ENCODE assay signal across 20 mouse cellular contexts in the genomic region with DNA sequence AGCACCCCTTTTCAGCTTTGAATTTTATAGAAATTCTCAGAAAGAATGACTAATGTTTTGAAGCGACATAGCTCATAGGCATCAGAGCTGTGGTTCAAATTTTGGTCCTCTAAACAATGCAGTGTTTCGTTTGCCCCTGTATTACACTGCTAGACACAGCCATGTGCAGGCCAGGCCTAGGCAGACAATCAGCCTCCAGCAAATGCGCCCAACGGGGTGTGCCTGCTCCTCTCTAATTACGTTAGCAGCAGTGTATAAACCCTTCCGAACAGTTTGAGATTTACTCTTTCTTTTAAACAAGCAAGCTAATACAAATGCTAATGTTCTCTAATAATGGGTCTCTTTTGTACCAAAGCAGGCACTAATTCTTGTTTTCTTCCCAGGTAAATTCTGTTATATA. TPM values are rescaled to one million over a fixed set of nuclear protein-coding genes. Genes with fewer than 3 reads are reported as not detected.
DNase-seq lines count a peak whose midpoint lies in the region; ATAC-seq and TF ChIP-seq lines count a peak whose summit lies in the region.
"Had no signal": no experiment of that assay in that cellular context is flagged by ENCODE, and none has a peak within 500 bp of the region (broad histone marks: within the 10 kb centered on the region; RNA-seq: fewer than 3 reads in every experiment).

No protein-coding gene starts in this region.

- 22% methylated on average over 6 of the region's 6 CpGs for WGBS in forebrain, embryonic 13.5 days
- 26% methylated on average over 6 of the region's 6 CpGs for WGBS in forebrain, postnatal 0 days
- WGBS in neural tube, embryonic 13.5 days: 48% methylated on average over 6 of the region's 6 CpGs
- 11% methylated on average over 6 of the region's 6 CpGs for WGBS in forebrain, embryonic 16.5 days

- H3K27ac ChIP-seq in forebrain, embryonic 13.5 days: no peak overlapping the region
- H3K27ac ChIP-seq in forebrain, postnatal 0 days (ENCODE audit: low read depth, low read length): no peak overlapping the region
- H3K27ac ChIP-seq in neural tube, embryonic 13.5 days (replicated peaks): peak overlapping the region; percentile 61
- H3K27ac ChIP-seq in forebrain, embryonic 16.5 days (ENCODE audit: low read length): no peak overlapping the region
- H3K27ac ChIP-seq: embryonic facial prominence, embryonic 13.5 days; heart, embryonic 13.5 days; hindbrain, embryonic 15.5 days had no signal

- no peak overlapping the region for H3K4me3 ChIP-seq in forebrain, embryonic 13.5 days
- no peak overlapping the region for H3K4me3 ChIP-seq in forebrain, postnatal 0 days (ENCODE audit: low read depth, low read length)
- no peak overlapping the region for H3K4me3 ChIP-seq in neural tube, embryonic 13.5 days
- H3K4me3 ChIP-seq in forebrain, embryonic 16.5 days (replicated peaks; ENCODE audit: low read length): no peak overlapping the region
- H3K4me3 ChIP-seq: embryonic facial prominence, embryonic 13.5 days; heart, embryonic 13.5 days; hindbrain, embryonic 15.5 days had no signal

- ATAC-seq in forebrain, embryonic 13.5 days: peak; percentile 59; the same call in 1 of the 2 replicates
- ATAC-seq in forebrain, postnatal 0 days: no peak
- peak; percentile 65; the same call in 1 of the 2 replicates for ATAC-seq in neural tube, embryonic 13.5 days (ENCODE audit: low read depth)
- ATAC-seq in forebrain, embryonic 16.5 days: peak; percentile 69
- ATAC-seq: inflammation-experienced regulatory T-cells, adult 6 months; intestine, postnatal 0 days had no signal

- DNase-seq in forebrain, postnatal 0 days: no peak
- no peak for DNase-seq in neural tube, embryonic 10.5 days (ENCODE audit: extremely low spot score, low spot score)
- no peak for DNase-seq in heart, postnatal 36 days
- no peak for DNase-seq in urinary bladder, postnatal 14 days (ENCODE audit: low spot score)
- DNase-seq: adrenal gland, postnatal 10 days; cerebellum, adult 18-20 months; cerebellum, adult 9-11 months; cerebellum, postnatal 36 days; gastrocnemius, postnatal 14 days; heart, postnatal 4 days; kidney, adult 8-10 months had no signal

- 0 out of 2 replicates have a peak, but pooled peaks cover 5% of the 10 kb centered on the region for H3K4me1 ChIP-seq in forebrain, embryonic 13.5 days
- H3K4me1 ChIP-seq in forebrain, postnatal 0 days (ENCODE audit: insufficient read depth): no peaks in the 10 kb centered on the region
- H3K4me1 ChIP-seq in neural tube, embryonic 13.5 days (replicated peaks): peaks cover 11% of the 10 kb centered on the region; the same call in 1 of the 2 replicates
- H3K4me1 ChIP-seq in forebrain, embryonic 16.5 days (replicated peaks; ENCODE audit: control insufficient read depth, insufficient read depth, low read length): no peaks in the 10 kb centered on the region
- H3K4me1 ChIP-seq: embryonic facial prominence, embryonic 13.5 days; heart, embryonic 13.5 days had no signal

- no peaks in the 10 kb centered on the region for H3K36me3 ChIP-seq in forebrain, embryonic 13.5 days (ENCODE audit: poor library complexity, severe bottlenecking)
- no peaks in the 10 kb centered on the region for H3K36me3 ChIP-seq in forebrain, postnatal 0 days (ENCODE audit: insufficient read depth)
- no peaks in the 10 kb centered on the region for H3K36me3 ChIP-seq in neural tube, embryonic 13.5 days
- H3K36me3 ChIP-seq in forebrain, embryonic 16.5 days (ENCODE audit: control insufficient read depth, insufficient read depth): no peaks in the 10 kb centered on the region
- H3K36me3 ChIP-seq: embryonic facial prominence, embryonic 13.5 days; heart, embryonic 13.5 days; hindbrain, embryonic 15.5 days had no signal

- H3K9me3 ChIP-seq in forebrain, embryonic 13.5 days (replicated peaks): no peaks in the 10 kb centered on the region
- H3K9me3 ChIP-seq in forebrain, postnatal 0 days (ENCODE audit: low read length): no peaks in the 10 kb centered on the region
- no peaks in the 10 kb centered on the region for H3K9me3 ChIP-seq in neural tube, embryonic 13.5 days
- H3K9me3 ChIP-seq in forebrain, embryonic 16.5 days (ENCODE audit: control insufficient read depth, low read length): no peaks in the 10 kb centered on the region
- H3K9me3 ChIP-seq: embryonic facial prominence, embryonic 13.5 days; heart, embryonic 13.5 days; hindbrain, embryonic 15.5 days had no signal

- H3K4me2 ChIP-seq in forebrain, embryonic 13.5 days: no peak overlapping the region
- H3K4me2 ChIP-seq in forebrain, postnatal 0 days (ENCODE audit: low read depth): no peak overlapping the region
- no peak overlapping the region for H3K4me2 ChIP-seq in neural tube, embryonic 13.5 days
- no peak overlapping the region for H3K4me2 ChIP-seq in forebrain, embryonic 16.5 days (ENCODE audit: low read length)
- H3K4me2 ChIP-seq: embryonic facial prominence, embryonic 13.5 days; heart, embryonic 13.5 days; hindbrain, embryonic 15.5 days had no signal

- H3K9ac ChIP-seq in forebrain, embryonic 13.5 days: no peak overlapping the region
- no peak overlapping the region for H3K9ac ChIP-seq in forebrain, postnatal 0 days
- H3K9ac ChIP-seq in neural tube, embryonic 13.5 days: no peak overlapping the region
- H3K9ac ChIP-seq in forebrain, embryonic 16.5 days (replicated peaks; ENCODE audit: low read depth, low read length): no peak overlapping the region
- H3K9ac ChIP-seq: embryonic facial prominence, embryonic 13.5 days; heart, embryonic 13.5 days; hindbrain, embryonic 15.5 days had no signal

- H3K27me3 ChIP-seq in forebrain, embryonic 13.5 days: no peaks in the 10 kb centered on the region
- no peaks in the 10 kb centered on the region for H3K27me3 ChIP-seq in forebrain, postnatal 0 days (ENCODE audit: insufficient read depth, low read length)
- no peaks in the 10 kb centered on the region for H3K27me3 ChIP-seq in neural tube, embryonic 13.5 days
- H3K27me3 ChIP-seq in forebrain, embryonic 16.5 days (replicated peaks; ENCODE audit: control insufficient read depth, insufficient read depth, low read length): no peaks in the 10 kb centered on the region
- H3K27me3 ChIP-seq: embryonic facial prominence, embryonic 13.5 days; heart, embryonic 13.5 days; hindbrain, embryonic 15.5 days had no signal

- no peak for TF ChIP-seq CTCF in forebrain, postnatal 0 days (IDR thresholded peaks at IDR 0.05; ENCODE audit: low read depth)

- intact Hi-C loops in heart, postnatal 36 days (cut with DNase I): no loop called here

RNA-seq across cellular contexts. Expression of gene Gapt, which starts 14.4 kb away (rescaled TPM):
- polyA plus RNA-seq in forebrain, embryonic 13.5 days (2015; fragmentation: Nextera tagmentation; extraction: Ambion mirVana): 0.16 TPM in 1 of 2 replicates, not detected in the other
- 0.10 TPM in 1 of 2 replicates, not detected in the other for total RNA-seq in forebrain, postnatal 0 days (2014; rRNA removed)
- polyA plus RNA-seq in forebrain, postnatal 0 days (2015; fragmentation: Nextera tagmentation; extraction: Ambion mirVana): not detected in 2 replicates
- 0.14 TPM in 1 of 2 replicates, not detected in the other for polyA plus RNA-seq in neural tube, embryonic 13.5 days (2015; fragmentation: Nextera tagmentation; extraction: Ambion mirVana)
- not detected in 2 replicates for polyA plus RNA-seq in forebrain, embryonic 16.5 days (2015; fragmentation: Nextera tagmentation; extraction: Ambion mirVana)
- under 1 TPM in 1 of 2 experiments, not detected in 1; 0.24 TPM for total RNA-seq in heart, postnatal 36 days (2021)
- total RNA-seq: ES-E14 had no signal

RNA-seq across cellular contexts. Expression of gene Plk2, which starts 52.2 kb away (rescaled TPM):
- 89.4 and 113 TPM in 2 replicates for polyA plus RNA-seq in forebrain, embryonic 13.5 days (2015; fragmentation: Nextera tagmentation; extraction: Ambion mirVana)
- total RNA-seq in forebrain, postnatal 0 days (2014; rRNA removed): 257 and 310 TPM in 2 replicates
- 217 and 222 TPM in 2 replicates for polyA plus RNA-seq in forebrain, postnatal 0 days (2015; fragmentation: Nextera tagmentation; extraction: Ambion mirVana)
- 116 TPM in 2 replicates for polyA plus RNA-seq in neural tube, embryonic 13.5 days (2015; fragmentation: Nextera tagmentation; extraction: Ambion mirVana)
- polyA plus RNA-seq in forebrain, embryonic 16.5 days (2015; fragmentation: Nextera tagmentation; extraction: Ambion mirVana): 229 and 237 TPM in 2 replicates
- total RNA-seq in heart, postnatal 36 days (2021): 10 to 100 TPM; 26.0 to 34.9 TPM
